Mouse (Mus musculus): ENCODE measurements around the gene Grb10. TPM values are rescaled to one million over a fixed set of nuclear protein-coding genes. Genes with fewer than 3 reads are reported as not detected.

Grb10 gene
- polyA plus RNA-seq, 1 experiment from 2014 or later, result 144 TPM

DNA sequence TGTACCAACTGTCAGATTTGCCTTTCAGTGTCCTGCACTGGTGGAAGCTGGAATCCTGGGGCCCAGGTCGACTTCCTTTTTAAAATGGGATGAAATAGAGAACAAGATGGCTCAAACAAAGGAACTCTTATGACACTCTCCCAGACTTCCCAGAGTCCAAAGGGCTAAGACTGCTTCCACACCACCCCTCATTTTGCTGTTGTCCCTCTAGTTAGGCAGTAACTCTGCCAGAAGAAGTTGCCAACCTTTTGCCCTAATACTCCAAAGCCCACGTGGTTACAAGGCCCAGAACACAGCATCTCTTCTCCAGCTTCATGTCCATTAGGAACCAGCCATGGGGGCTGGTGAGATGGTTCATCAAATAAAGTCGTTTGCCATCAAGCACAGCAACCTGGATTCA is 15.4 kb downstream of the Grb10 start:
- DNase-seq (ENCODE audit: low spot score, missing footprints), result no peak
- no peak overlapping the region for H3K9ac ChIP-seq (ENCODE audit: low read length)
- no peak overlapping the region for H3K27ac ChIP-seq (ENCODE audit: low read depth, low read length)
- peaks cover 14% of the 10 kb centered on the region; the same call in 1 of the 2 replicates for H3K36me3 ChIP-seq (ENCODE audit: control insufficient read depth, insufficient read depth, low read length)
- H3K9me3 ChIP-seq (ENCODE audit: control insufficient read depth, low read length), result peaks cover 25% of the 10 kb centered on the region
- no peak overlapping the region for H3K4me3 ChIP-seq (ENCODE audit: low read depth, low read length)
- 53% methylated on average over 3 of the region's 3 CpGs for WGBS
- no peak for ATAC-seq (ENCODE audit: low FRiP score)
- H3K4me2 ChIP-seq, result no peak overlapping the region
- H3K4me1 ChIP-seq (ENCODE audit: control insufficient read depth, insufficient read depth, low read length), result no peaks in the 10 kb centered on the region; the same call in 1 of the 2 replicates
- H3K27me3 ChIP-seq (ENCODE audit: control insufficient read depth, insufficient read depth, low read length), result peaks cover 82% of the 10 kb centered on the region

DNA sequence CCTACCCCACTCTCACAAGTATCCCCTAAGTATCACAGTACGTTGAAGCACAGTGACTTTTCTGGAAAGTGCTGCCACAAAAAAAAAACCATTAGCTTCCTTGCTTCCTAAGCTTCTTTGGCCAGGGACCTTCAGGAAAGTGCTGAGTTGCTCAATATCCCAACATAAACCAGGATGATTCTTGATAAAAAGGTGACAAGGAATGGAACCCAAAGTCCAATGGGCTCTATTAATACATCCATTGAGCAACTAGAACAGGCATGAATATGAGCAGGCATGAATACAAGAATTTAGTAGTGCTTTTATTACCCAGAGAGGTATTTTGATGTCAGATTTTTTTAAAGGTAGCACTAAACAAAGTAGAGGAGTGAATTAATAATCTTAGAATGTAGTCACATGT is 18.8 kb downstream of the Grb10 start:
- no peak for DNase-seq (ENCODE audit: low spot score, missing footprints)
- Histone ChIP-seq H3K27ac (ENCODE audit: low read depth, low read length) (no peak overlapping the region), H3K4me3 (ENCODE audit: low read depth, low read length) (no peak overlapping the region), H3K4me1 (ENCODE audit: control insufficient read depth, insufficient read depth, low read length) (no peaks in the 10 kb centered on the region), H3K27me3 (ENCODE audit: control insufficient read depth, insufficient read depth, low read length) (peaks cover 51% of the 10 kb centered on the region), H3K9ac (ENCODE audit: low read length) (no peak overlapping the region), H3K9me3 (ENCODE audit: control insufficient read depth, low read length) (no peaks in the 10 kb centered on the region; the same call in 1 of the 2 replicates), H3K36me3 (ENCODE audit: control insufficient read depth, insufficient read depth, low read length) (no peaks in the 10 kb centered on the region; the same call in 1 of the 2 replicates), H3K4me2 (no peak overlapping the region)
- 73% methylated on average over 1 of the region's 1 CpGs for WGBS
- no peak for ATAC-seq (ENCODE audit: low FRiP score)

DNA sequence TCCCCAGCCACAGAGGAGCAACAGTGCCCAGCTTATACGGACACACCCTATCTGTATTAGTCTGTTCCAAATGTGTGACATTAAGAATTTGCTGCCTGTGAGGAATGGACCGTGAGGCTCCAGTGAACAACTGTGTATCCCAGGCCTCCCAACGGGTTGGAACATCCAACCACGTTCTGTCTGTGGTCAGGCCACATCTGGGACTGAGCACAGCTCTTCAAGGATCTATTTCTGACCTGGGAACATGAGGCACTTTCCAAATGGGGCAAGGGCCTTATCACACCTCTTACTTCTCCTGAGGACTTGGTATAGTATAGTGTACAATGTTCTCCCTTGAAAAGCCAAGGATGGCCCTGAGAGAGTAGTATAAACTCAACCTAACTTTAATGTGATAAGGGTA is 19.9 kb downstream of the Grb10 start:
- Histone ChIP-seq H3K4me2 (no peak overlapping the region), H3K4me1 (ENCODE audit: control insufficient read depth, insufficient read depth, low read length) (no peaks in the 10 kb centered on the region), H3K27ac (ENCODE audit: low read depth, low read length) (no peak overlapping the region), H3K9me3 (ENCODE audit: control insufficient read depth, low read length) (no peaks in the 10 kb centered on the region; the same call in 1 of the 2 replicates), H3K27me3 (ENCODE audit: control insufficient read depth, insufficient read depth, low read length) (peaks cover 40% of the 10 kb centered on the region), H3K9ac (ENCODE audit: low read length) (no peak overlapping the region), H3K36me3 (ENCODE audit: control insufficient read depth, insufficient read depth, low read length) (no peaks in the 10 kb centered on the region; the same call in 1 of the 2 replicates), H3K4me3 (ENCODE audit: low read depth, low read length) (no peak overlapping the region)
- ATAC-seq (ENCODE audit: low FRiP score) (no peak), DNase-seq (ENCODE audit: low spot score, missing footprints) (no peak)
- WGBS, result 89% methylated on average over 4 of the region's 4 CpGs

DNA sequence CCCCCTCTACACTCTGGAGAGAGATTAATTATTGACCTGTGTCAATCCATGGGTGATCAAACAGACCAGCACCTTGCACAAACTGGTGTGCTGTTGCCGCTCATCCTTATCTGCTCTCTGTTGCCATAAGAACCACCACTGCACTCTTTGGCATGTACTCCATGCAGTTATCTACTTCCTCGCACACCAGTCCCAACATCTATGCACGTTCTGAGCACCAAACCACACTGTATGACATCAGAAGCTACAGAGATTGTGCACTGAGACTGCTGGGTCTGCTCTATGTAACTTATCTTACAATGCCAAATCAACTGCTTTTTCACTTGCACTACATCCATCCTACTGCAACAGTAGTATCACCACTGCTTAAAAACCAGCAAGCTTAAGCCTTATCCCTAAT is 28.4 kb downstream of the Grb10 start:
- H3K36me3 ChIP-seq (ENCODE audit: control insufficient read depth, insufficient read depth, low read length), result peaks cover 4% of the 10 kb centered on the region; the same call in 1 of the 2 replicates
- no peaks in the 10 kb centered on the region for H3K4me1 ChIP-seq (ENCODE audit: control insufficient read depth, insufficient read depth, low read length)
- H3K4me2 ChIP-seq, result no peak overlapping the region
- no peaks in the 10 kb centered on the region for H3K27me3 ChIP-seq (ENCODE audit: control insufficient read depth, insufficient read depth, low read length)
- H3K4me3 ChIP-seq (ENCODE audit: low read depth, low read length), result no peak overlapping the region
- 82% methylated on average over 3 of the region's 3 CpGs for WGBS
- no peak overlapping the region for H3K27ac ChIP-seq (ENCODE audit: low read depth, low read length)
- DNase-seq (ENCODE audit: low spot score, missing footprints) (no peak), ATAC-seq (ENCODE audit: low FRiP score) (no peak)
- no peaks in the 10 kb centered on the region; the same call in 1 of the 2 replicates for H3K9me3 ChIP-seq (ENCODE audit: control insufficient read depth, low read length)
- no peak overlapping the region for H3K9ac ChIP-seq (ENCODE audit: low read length)

DNA sequence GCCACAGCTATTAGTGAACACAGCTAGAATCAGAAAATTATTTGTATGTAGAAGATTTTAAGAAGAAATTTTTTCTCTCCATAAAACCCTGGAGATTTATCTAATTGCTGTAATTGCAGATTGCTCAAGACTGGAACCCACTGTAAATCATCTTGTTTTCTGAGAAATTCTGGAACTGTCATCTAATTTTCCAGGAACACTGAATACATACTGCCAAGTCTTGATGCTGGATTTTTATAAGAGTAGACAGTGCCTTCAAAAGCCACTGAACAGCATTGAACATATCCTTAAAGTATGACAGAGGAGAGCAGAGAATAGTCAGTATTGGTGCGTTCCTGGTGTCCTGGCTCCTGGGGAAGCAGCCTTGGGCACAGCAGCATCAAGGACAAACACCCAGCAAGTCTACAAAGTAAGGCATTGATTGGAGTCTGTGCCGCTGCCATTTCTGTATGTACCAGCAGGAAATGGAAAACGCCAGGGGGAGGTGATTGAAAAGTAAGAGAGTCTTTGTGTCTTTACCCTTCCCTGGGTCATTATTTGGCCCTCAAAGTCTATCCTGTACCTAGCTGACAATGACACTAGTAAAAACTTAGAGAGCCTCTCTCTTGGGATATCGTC is 38.1 kb downstream of the Grb10 start:
- Histone ChIP-seq H3K4me2 (no peak overlapping the region), H3K27ac (ENCODE audit: low read depth, low read length) (no peak overlapping the region), H3K9me3 (ENCODE audit: control insufficient read depth, low read length) (no peaks in the 10 kb centered on the region), H3K27me3 (ENCODE audit: control insufficient read depth, insufficient read depth, low read length) (no peaks in the 10 kb centered on the region; the same call in 1 of the 2 replicates), H3K4me3 (ENCODE audit: low read depth, low read length) (no peak overlapping the region), H3K36me3 (ENCODE audit: control insufficient read depth, insufficient read depth, low read length) (no peaks in the 10 kb centered on the region), H3K9ac (ENCODE audit: low read length) (no peak overlapping the region), H3K4me1 (ENCODE audit: control insufficient read depth, insufficient read depth, low read length) (no peaks in the 10 kb centered on the region)
- 93% methylated on average over 4 of the region's 4 CpGs for WGBS
- DNase-seq (ENCODE audit: low spot score, missing footprints) (no peak), ATAC-seq (ENCODE audit: low FRiP score) (no peak)

DNA sequence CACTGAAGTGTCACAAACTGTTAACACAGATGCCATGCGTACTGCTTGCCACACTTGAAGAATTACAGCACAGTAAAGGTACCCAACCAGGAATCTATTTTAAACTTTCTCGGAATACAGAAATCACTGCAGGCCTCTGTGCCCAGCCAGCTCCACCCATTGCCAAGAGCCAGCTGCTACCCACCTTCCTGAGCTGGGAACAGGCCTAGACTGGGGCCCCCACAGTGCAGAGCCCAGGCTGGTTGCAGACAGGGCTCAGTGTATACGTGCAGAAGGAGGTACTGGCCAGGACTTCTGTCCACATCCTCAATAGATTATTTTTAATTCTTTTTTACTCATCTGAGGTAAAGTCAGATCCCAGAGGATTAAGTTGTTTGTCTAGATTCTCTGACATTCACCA is 39.6 kb downstream of the Grb10 start:
- H3K27me3 ChIP-seq (ENCODE audit: control insufficient read depth, insufficient read depth, low read length), result no peaks in the 10 kb centered on the region; the same call in 1 of the 2 replicates
- H3K9ac ChIP-seq (ENCODE audit: low read length), result no peak overlapping the region
- no peak for ATAC-seq (ENCODE audit: low FRiP score)
- no peak overlapping the region for H3K4me2 ChIP-seq
- 85% methylated on average over 3 of the region's 3 CpGs for WGBS
- no peak overlapping the region for H3K27ac ChIP-seq (ENCODE audit: low read depth, low read length)
- H3K4me1 ChIP-seq (ENCODE audit: control insufficient read depth, insufficient read depth, low read length), result no peaks in the 10 kb centered on the region
- H3K4me3 ChIP-seq (ENCODE audit: low read depth, low read length), result no peak overlapping the region
- no peaks in the 10 kb centered on the region for H3K36me3 ChIP-seq (ENCODE audit: control insufficient read depth, insufficient read depth, low read length)
- H3K9me3 ChIP-seq (ENCODE audit: control insufficient read depth, low read length), result no peaks in the 10 kb centered on the region
- no peak for DNase-seq (ENCODE audit: low spot score, missing footprints)

DNA sequence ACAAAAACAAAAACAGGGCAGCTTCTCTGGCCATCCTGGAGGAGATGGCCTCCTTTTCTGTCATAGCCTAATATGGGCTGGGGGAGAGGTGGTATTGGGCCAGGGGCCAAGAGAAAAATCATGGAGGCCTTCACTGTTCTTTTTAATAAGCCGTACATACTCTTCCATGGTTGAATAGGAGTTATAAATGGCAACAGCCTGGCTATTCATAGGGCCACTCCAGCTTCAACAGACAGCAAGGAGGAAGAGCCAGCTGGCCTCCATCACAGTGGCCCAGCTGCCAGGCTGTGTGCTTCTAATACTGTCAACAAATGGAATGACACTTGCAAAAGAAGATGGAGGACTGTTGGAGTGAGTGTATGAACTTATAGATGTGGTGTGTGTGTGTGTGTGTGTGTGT is 41.4 kb downstream of the Grb10 start:
- no peak overlapping the region for H3K9ac ChIP-seq (ENCODE audit: low read length)
- H3K4me1 ChIP-seq (ENCODE audit: control insufficient read depth, insufficient read depth, low read length), result no peaks in the 10 kb centered on the region
- DNase-seq (ENCODE audit: low spot score, missing footprints) (no peak), ATAC-seq (ENCODE audit: low FRiP score) (no peak)
- 69% methylated on average over 1 of the region's 1 CpGs for WGBS
- no peak overlapping the region for H3K27ac ChIP-seq (ENCODE audit: low read depth, low read length)
- no peak overlapping the region for H3K4me2 ChIP-seq
- H3K36me3 ChIP-seq (ENCODE audit: control insufficient read depth, insufficient read depth, low read length), result no peaks in the 10 kb centered on the region
- no peak overlapping the region for H3K4me3 ChIP-seq (ENCODE audit: low read depth, low read length)
- no peaks in the 10 kb centered on the region; the same call in 1 of the 2 replicates for H3K27me3 ChIP-seq (ENCODE audit: control insufficient read depth, insufficient read depth, low read length)
- no peaks in the 10 kb centered on the region for H3K9me3 ChIP-seq (ENCODE audit: control insufficient read depth, low read length)

DNA sequence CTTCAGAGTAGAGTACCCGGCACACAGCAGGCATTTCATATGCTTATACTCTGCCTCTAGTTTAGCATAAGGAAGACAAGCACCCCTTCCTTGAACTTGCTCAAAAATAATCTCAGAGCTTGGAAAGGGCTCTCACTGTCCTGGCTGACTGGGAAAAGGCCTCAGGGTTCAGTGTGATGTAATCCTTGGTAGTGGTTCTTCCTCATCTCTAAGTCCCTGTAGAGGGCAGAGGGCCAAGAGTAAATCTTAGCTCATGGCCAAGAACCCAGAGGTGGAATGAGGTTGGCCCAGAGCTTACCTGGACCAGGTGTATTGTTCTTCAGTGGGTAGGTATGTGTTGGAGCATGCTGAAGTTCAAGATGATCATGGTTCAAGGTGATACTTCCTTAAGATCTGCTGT is 43.1 kb downstream of the Grb10 start:
- 92% methylated on average over 1 of the region's 1 CpGs for WGBS
- H3K4me1 ChIP-seq (ENCODE audit: control insufficient read depth, insufficient read depth, low read length), result no peaks in the 10 kb centered on the region
- H3K27ac ChIP-seq (ENCODE audit: low read depth, low read length), result no peak overlapping the region
- no peaks in the 10 kb centered on the region; the same call in 1 of the 2 replicates for H3K27me3 ChIP-seq (ENCODE audit: control insufficient read depth, insufficient read depth, low read length)
- H3K9ac ChIP-seq (ENCODE audit: low read length), result no peak overlapping the region
- no peak overlapping the region for H3K4me2 ChIP-seq
- no peak for DNase-seq (ENCODE audit: low spot score, missing footprints)
- no peak overlapping the region for H3K4me3 ChIP-seq (ENCODE audit: low read depth, low read length)
- no peak for ATAC-seq (ENCODE audit: low FRiP score)
- no peaks in the 10 kb centered on the region for H3K9me3 ChIP-seq (ENCODE audit: control insufficient read depth, low read length)
- H3K36me3 ChIP-seq (ENCODE audit: control insufficient read depth, insufficient read depth, low read length), result no peaks in the 10 kb centered on the region

DNA sequence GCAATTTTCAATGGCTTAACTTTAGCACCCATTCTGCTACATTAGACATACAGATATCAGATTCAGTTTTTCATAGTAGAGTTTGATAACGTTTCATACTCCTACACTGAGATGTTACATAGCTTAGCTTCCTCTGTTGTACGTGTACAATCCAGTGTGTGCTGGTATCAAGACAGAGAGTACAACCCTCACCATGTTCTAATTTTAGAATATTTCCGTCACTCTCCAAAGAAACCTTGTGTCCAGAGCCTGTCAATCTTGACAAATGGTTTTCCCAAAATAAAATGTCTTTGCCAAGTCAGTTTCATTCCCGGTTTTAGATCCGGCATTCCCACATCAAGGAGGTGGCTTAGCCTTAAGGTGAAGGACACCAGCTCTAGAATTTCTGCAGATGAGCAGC is 44.7 kb downstream of the Grb10 start:
- no peaks in the 10 kb centered on the region for H3K9me3 ChIP-seq (ENCODE audit: control insufficient read depth, low read length)
- no peak for ATAC-seq (ENCODE audit: low FRiP score)
- H3K36me3 ChIP-seq (ENCODE audit: control insufficient read depth, insufficient read depth, low read length), result no peaks in the 10 kb centered on the region
- DNase-seq (ENCODE audit: low spot score, missing footprints), result no peak
- WGBS, result 89% methylated on average over 5 of the region's 5 CpGs
- H3K9ac ChIP-seq (ENCODE audit: low read length), result no peak overlapping the region
- no peaks in the 10 kb centered on the region; the same call in 1 of the 2 replicates for H3K27me3 ChIP-seq (ENCODE audit: control insufficient read depth, insufficient read depth, low read length)
- no peak overlapping the region for H3K4me2 ChIP-seq
- H3K27ac ChIP-seq (ENCODE audit: low read depth, low read length), result no peak overlapping the region
- no peak overlapping the region for H3K4me3 ChIP-seq (ENCODE audit: low read depth, low read length)
- no peaks in the 10 kb centered on the region for H3K4me1 ChIP-seq (ENCODE audit: control insufficient read depth, insufficient read depth, low read length)

Data from midbrain, embryonic 11.5 days (tissue).